Mouse (Mus musculus): ENCODE data around the gene Olfr714. TPM values are rescaled to one million over a fixed set of nuclear protein-coding genes. Genes with fewer than 3 reads are reported as not detected.
"Not testable (repeated sequence)": the region's sequence is repeated elsewhere in the genome, so short reads cannot be mapped to it uniquely, and the experiment has no call there.

Gene Olfr714
- total RNA-seq (2021) = not detected

- no peak for DNase-seq (ENCODE audit: extremely low spot score in 1 of 2, low spot score in 2 of 2)
- intact Hi-C loops (cut with DNase I) = no loop called here
Observed at GRCm38 (mm10) chr7:107070681-107071080, at the start of gene Olfr714. TSS of gene Olfr714 (plus strand) at chr7:107070981.

DNA sequence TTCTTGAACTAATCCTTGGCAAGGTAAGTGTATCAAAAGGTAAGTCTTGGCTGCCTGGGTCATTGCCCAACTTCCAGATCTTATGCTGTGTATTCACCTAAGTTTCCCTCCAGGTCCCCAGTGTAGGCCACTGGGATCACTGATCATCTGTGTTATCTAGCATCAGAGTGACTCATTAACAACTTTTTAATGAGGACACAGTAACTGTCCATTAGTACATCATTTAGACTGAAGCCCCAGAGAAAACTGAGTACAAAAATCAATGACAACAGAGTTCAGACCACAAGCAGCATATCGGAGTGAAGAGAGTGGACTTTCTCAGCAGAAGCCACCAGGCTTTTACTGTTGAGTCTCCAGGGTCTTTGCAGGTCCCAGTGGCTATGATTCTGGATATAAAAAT lies 39.9 kb upstream of the Olfr714 start, which contains the start of gene Olfr713:
Gene Olfr713 (plus strand): TSS at position 301 of the 400 bp plus-strand sequence.
- no peak for DNase-seq (ENCODE audit: extremely low spot score in 1 of 2, low spot score in 2 of 2)
- intact Hi-C loops (cut with DNase I) = no loop called here

GRCm38 (mm10) chr7:107039934-107040563 lies 30.7 kb upstream of the Olfr714 start:
- intact Hi-C loops (cut with DNase I) = no loop called here
- DNase-seq (ENCODE audit: extremely low spot score in 1 of 2, low spot score in 2 of 2) = no peak

DNA sequence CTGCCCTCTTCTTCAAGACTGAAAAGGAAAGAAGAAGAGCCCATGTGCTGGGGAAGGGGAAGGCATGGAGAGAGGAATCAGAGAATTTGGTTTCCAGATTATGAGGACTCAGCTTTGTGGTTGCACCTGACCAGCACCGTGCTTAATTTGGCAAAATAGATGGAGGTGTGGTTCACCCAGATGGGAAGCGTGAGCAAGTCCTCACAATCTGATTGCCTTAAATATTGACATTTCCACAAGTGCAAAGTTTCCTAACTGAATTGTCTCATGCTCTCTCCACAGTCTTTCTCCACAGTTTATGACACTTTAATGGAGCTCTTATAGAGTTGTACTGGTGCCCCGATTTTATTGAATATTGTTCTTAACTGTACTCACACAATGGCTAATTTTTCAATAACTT lies 27.6 kb upstream of the Olfr714 start:
- DNase-seq (ENCODE audit: extremely low spot score in 1 of 2, low spot score in 2 of 2) = no peak
- intact Hi-C loops (cut with DNase I) = no loop called here

DNA sequence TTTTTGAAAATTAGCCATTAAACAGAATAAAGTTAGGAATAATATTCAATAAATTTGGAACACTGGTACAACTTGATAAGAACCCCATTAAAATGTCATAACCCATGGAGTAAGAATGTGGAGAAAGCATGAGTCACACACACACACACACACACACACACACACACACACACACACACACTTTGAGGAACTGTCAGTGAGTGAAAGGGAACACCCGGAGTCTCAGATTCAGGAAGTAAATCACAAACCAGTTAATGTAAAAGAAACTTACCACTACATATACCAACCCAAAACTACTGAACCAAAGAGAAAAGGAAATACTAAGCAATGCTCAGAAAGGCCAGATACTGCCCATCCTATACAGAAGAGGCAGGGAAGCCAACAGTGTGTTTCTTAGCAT lies 26.4 kb upstream of the Olfr714 start:
- intact Hi-C loops (cut with DNase I) = no loop called here
- no peak for DNase-seq (ENCODE audit: extremely low spot score in 1 of 2, low spot score in 2 of 2)

- DNase-seq (ENCODE audit: extremely low spot score in 1 of 2, low spot score in 2 of 2) = peak; percentile 14 to 34
- intact Hi-C loops (cut with DNase I) = loop anchor here (5.0 kb wide), 1 partner anchor 1229 kb away; no protein-coding TSS in a partner anchor
Observed at GRCm38 (mm10) chr7:107045833-107046232, 24.9 kb upstream of the Olfr714 start.

- intact Hi-C loops (cut with DNase I) = loop anchor here (5.0 kb wide), 1 partner anchor 1230 kb away; no protein-coding TSS in a partner anchor
- DNase-seq (ENCODE audit: extremely low spot score in 1 of 2, low spot score in 2 of 2) = peak in 1 of 2 experiments; percentile 16
Observed at GRCm38 (mm10) chr7:107047578-107047977, 23.2 kb upstream of the Olfr714 start.

DNA sequence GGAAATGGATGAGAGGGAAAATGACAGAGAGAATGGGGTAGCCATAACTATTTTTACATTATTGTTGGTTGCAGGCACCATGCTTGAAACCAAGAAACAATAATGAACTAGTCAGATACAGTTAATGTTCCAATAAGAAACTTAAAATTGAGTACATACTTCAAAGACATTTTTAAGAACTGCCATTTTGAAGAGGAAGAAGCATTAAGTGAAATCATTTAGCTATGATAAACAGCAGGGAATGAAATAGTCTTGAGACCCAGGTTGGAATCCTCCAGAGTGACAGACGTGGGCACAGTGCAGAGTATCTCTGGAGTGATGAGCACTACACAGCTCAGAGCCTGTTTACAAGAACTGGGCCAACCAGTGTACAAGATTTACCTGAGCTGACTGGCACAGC lies 22.1 kb downstream of the Olfr714 start, which contains the start of gene Olfr17:
Gene Olfr17 (plus strand): TSS at position 301 of the 400 bp plus-strand sequence.
- DNase-seq (ENCODE audit: extremely low spot score in 1 of 2, low spot score in 2 of 2) = no peak
- intact Hi-C loops (cut with DNase I) = no loop called here

DNA sequence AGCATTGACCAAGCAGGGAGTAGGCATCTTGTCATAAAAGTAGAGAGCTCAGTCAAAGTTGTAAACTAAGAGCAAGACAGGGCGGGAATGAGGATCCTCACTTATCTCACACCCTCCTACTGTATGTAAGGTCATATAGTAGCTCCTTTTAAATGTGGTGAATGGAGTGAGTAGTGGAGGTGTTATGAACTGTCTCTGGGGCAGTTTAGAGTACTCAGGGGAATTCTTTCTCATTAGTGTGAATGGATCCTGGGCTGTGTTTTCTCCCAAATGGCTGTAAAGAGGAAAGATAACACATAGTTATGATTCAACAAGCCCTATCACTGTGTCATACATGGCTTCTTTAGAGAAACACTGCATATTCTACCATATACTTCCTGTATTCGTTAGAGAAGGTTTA lies 39.5 kb downstream of the Olfr714 start, which contains the start of gene Olfr715b:
Gene Olfr715b (minus strand): TSS at position 101 of the 400 bp plus-strand sequence.
- DNase-seq (ENCODE audit: extremely low spot score in 1 of 2, low spot score in 2 of 2); intact Hi-C loops (cut with DNase I): not testable (repeated sequence)

Other genes with a start within 250 kb of the Olfr714 start
- not detected for gene Olfr702, start 237.1 kb upstream of the Olfr714 start, total RNA-seq (2021)
- not detected for gene Olfr703, start 227.6 kb upstream of the Olfr714 start, total RNA-seq (2021)
- not detected for gene Olfr704, start 207.8 kb upstream of the Olfr714 start, total RNA-seq (2021)
- not detected for gene Olfr705, start 194.1 kb upstream of the Olfr714 start, total RNA-seq (2021)
- gene Olfr706, start 182.8 kb upstream of the Olfr714 start, total RNA-seq (2021) = not detected
- not detected for gene Olfr707, start 169.7 kb upstream of the Olfr714 start, total RNA-seq (2021)
- not detected for gene Olfr1532-ps1, start 163.0 kb upstream of the Olfr714 start, total RNA-seq (2021)
- not detected for gene Olfr709-ps1, start 138.8 kb upstream of the Olfr714 start, total RNA-seq (2021)
- gene Olfr710, start 122.7 kb upstream of the Olfr714 start, total RNA-seq (2021) = not detected
- gene Olfr6, start 107.0 kb upstream of the Olfr714 start, total RNA-seq (2021) = not detected
- gene Olfr711, start 95.5 kb upstream of the Olfr714 start, total RNA-seq (2021) = not detected
- gene Olfr2, start 64.9 kb upstream of the Olfr714 start, total RNA-seq (2021) = not detected
- gene Olfr713, start 39.8 kb upstream of the Olfr714 start, total RNA-seq (2021) = not detected
- gene Olfr17, start 22.2 kb downstream of the Olfr714 start, total RNA-seq (2021) = not detected
- gene Olfr715b, start 39.4 kb downstream of the Olfr714 start, total RNA-seq (2021) = not detected
- gene Olfr715, start 60.1 kb downstream of the Olfr714 start, total RNA-seq (2021) = not detected
- gene Olfr716, start 67.3 kb downstream of the Olfr714 start, total RNA-seq (2021) = not detected
- not detected for gene Nlrp14, start 96.0 kb downstream of the Olfr714 start, total RNA-seq (2021)
- not detected for gene Rbmxl2, start 138.5 kb downstream of the Olfr714 start, total RNA-seq (2021)